Mouse (Mus musculus): Measurements from ENCODE around the gene Zdhhc25.

DNA sequence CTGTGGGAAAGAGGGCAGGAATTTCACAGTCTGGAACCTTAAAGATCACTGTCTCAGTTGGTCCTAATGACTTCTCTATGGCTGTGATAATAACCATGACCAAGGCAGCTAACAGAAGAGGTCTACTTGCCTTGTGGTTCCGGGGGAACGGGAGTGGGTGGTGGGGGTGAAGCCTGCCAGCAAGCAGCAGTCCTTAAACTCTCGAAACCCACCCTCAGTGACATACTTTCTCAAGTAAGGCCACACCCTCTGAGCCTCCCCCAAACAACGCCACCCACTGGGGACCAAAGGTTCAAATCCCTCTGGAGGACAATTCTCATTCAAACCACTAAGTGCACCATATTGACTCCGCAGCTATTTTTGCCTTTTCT, 5.3 kb downstream of the Zdhhc25 start:
- TF ChIP-seq CTCF (IDR thresholded peaks at IDR 0.05; ENCODE audit: insufficient read depth, low read depth, low read length) (no peak), POLR2A (IDR thresholded peaks at IDR 0.05; ENCODE audit: insufficient read depth, low read depth, low read length) (no peak)

All from olfactory bulb, adult 2 months (tissue).